Mouse (Mus musculus): ENCODE measurements around the gene Lyve1. TPM values are rescaled to one million over a fixed set of nuclear protein-coding genes. Genes with fewer than 3 reads are reported as not detected.

Gene Lyve1
- polyA plus RNA-seq, 1 experiment from 2014 or later = 0.41 TPM

DNA sequence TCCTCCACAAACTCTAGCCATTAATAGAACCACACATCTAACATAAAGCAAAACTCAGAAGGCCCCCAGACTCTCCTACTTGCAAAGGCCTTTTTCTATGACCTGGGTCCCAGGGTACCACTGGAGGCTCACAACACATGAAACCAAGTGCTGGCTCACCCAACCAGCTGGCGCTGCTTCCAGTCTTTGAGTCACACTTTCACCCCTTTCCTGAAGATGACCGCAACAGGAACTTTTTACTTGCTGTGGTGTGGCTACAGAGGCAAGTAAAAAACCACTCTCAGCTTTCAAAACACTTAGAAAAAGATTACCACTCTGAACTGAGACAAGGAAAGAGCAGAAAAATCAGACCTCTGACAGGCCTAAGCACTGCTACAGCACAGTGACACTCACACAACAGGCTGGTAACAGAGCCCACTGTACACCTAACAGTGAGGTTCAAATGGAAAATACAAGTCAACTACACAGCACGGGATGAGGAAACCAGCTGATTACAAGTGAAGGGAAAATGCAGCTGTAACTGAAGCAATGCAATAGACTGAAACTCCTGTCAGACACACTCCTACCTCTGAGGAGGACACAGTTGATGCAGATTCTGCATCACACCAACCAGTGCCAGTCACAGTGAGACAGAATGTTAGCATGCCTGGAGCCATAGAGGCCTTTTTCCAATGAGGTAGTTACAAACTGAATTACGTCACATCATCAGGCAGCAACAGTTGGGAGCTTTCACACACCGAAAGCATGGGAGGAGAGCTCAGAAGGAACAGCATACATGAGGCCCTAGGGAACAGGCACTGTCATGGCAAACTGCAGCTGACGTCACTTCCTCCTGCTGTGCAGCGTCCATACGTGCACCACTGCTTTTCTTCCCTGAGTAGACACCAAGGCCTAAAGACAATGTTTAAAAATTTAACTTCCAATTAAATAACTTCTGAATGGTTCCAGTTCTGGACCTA is 38.8 kb downstream of the Lyve1 start:
- no peaks in the 10 kb centered on the region for H3K27me3 ChIP-seq (ENCODE audit: control insufficient read depth, insufficient read depth, low read length)
- H3K9me3 ChIP-seq (replicated peaks; ENCODE audit: control insufficient read depth, low read length) = no peaks in the 10 kb centered on the region
- H3K4me3 ChIP-seq (ENCODE audit: low read depth, low read length) = no peak overlapping the region
- H3K36me3 ChIP-seq (replicated peaks; ENCODE audit: control insufficient read depth, insufficient read depth, low read depth, low read length) = no peaks in the 10 kb centered on the region; the same call in 1 of the 2 replicates
- ATAC-seq (replicated peaks; ENCODE audit: insufficient number of reproducible peaks, low FRiP score, low TSS enrichment, low read depth) (no peak), DNase-seq (ENCODE audit: low spot score) (no peak)
- H3K4me1 ChIP-seq (ENCODE audit: control insufficient read depth, insufficient read depth, low read length) = no peaks in the 10 kb centered on the region
- no peak overlapping the region for H3K4me2 ChIP-seq (ENCODE audit: low read depth, low read length)
- H3K27ac ChIP-seq (replicated peaks; ENCODE audit: low read depth, low read length) = no peak overlapping the region
- 84% methylated on average over 8 of the region's 8 CpGs for WGBS
- no peak overlapping the region; the same call in 1 of the 2 replicates for H3K9ac ChIP-seq (replicated peaks; ENCODE audit: low read length)

GRCm38 (mm10) chr7:110823593-110823992 is 39.4 kb downstream of the Lyve1 start:
- no peak overlapping the region for H3K27ac ChIP-seq (replicated peaks; ENCODE audit: low read depth, low read length)
- no peak overlapping the region for H3K4me3 ChIP-seq (ENCODE audit: low read depth, low read length)
- no peak overlapping the region for H3K9ac ChIP-seq (replicated peaks; ENCODE audit: low read length)
- no peak for DNase-seq (ENCODE audit: low spot score)
- no peaks in the 10 kb centered on the region for H3K27me3 ChIP-seq (ENCODE audit: control insufficient read depth, insufficient read depth, low read length)
- H3K4me2 ChIP-seq (ENCODE audit: low read depth, low read length) = no peak overlapping the region
- no peaks in the 10 kb centered on the region for H3K4me1 ChIP-seq (ENCODE audit: control insufficient read depth, insufficient read depth, low read length)
- ATAC-seq (replicated peaks; ENCODE audit: insufficient number of reproducible peaks, low FRiP score, low TSS enrichment, low read depth) = no peak
- H3K9me3 ChIP-seq (replicated peaks; ENCODE audit: control insufficient read depth, low read length) = no peaks in the 10 kb centered on the region
- H3K36me3 ChIP-seq (replicated peaks; ENCODE audit: control insufficient read depth, insufficient read depth, low read depth, low read length) = no peaks in the 10 kb centered on the region; the same call in 1 of the 2 replicates
- WGBS = 84% methylated on average over 4 of the region's 4 CpGs

DNA sequence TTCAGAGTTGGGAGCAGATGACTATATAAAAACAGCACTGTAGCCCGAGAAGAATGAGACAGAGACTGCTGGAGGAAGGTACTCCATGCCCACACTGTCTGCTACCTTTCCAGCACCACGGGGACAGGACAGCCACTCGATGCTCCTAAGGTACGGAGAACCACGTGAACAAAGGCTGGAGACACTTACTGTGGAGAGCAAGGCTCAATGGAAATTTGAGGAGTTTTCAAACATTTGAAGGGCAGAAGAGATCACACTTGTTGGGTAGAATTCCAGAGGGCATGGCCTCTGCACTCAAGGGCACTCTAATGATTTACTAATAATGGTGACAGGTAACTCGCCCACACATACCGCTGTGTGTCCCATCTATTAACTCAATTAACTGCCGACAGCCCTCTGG is 40.0 kb downstream of the Lyve1 start:
- no peak for ATAC-seq (replicated peaks; ENCODE audit: insufficient number of reproducible peaks, low FRiP score, low TSS enrichment, low read depth)

DNA sequence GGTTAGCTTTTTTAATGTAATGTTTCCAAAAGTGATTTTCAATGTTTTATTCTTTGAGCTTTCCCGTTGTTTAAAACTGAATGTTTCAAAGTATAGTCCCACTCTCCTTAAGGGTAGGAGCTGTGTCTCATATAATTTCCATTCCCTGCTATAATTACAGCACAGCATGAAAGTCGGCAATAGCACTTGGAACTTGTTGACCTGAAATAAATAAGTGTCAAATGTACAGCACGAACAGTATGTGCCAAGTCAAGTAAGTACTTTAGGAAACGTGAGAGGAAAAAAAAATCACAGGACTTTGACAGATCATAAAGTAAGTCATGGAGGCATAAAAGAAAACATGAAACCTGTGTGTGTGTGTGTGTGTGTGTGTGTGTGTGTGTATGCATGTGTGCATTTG is 41.0 kb downstream of the Lyve1 start:
- ATAC-seq (replicated peaks; ENCODE audit: insufficient number of reproducible peaks, low FRiP score, low TSS enrichment, low read depth) (no peak), DNase-seq (ENCODE audit: low spot score) (no peak)
- Histone ChIP-seq H3K27ac (replicated peaks; ENCODE audit: low read depth, low read length) (no peak overlapping the region), H3K4me2 (ENCODE audit: low read depth, low read length) (no peak overlapping the region), H3K9ac (replicated peaks; ENCODE audit: low read length) (no peak overlapping the region), H3K9me3 (replicated peaks; ENCODE audit: control insufficient read depth, low read length) (no peaks in the 10 kb centered on the region), H3K36me3 (replicated peaks; ENCODE audit: control insufficient read depth, insufficient read depth, low read depth, low read length) (no peaks in the 10 kb centered on the region; the same call in 1 of the 2 replicates), H3K27me3 (ENCODE audit: control insufficient read depth, insufficient read depth, low read length) (no peaks in the 10 kb centered on the region), H3K4me3 (ENCODE audit: low read depth, low read length) (no peak overlapping the region), H3K4me1 (ENCODE audit: control insufficient read depth, insufficient read depth, low read length) (no peaks in the 10 kb centered on the region)
- WGBS = 66% methylated on average over 4 of the region's 4 CpGs

More for the DNA sequence above, 40.0 kb downstream of the Lyve1 start:
- no peak for DNase-seq (ENCODE audit: low spot score)
- 71% methylated on average over 8 of the region's 8 CpGs for WGBS
- Histone ChIP-seq H3K4me1 (ENCODE audit: control insufficient read depth, insufficient read depth, low read length) (no peaks in the 10 kb centered on the region), H3K27me3 (ENCODE audit: control insufficient read depth, insufficient read depth, low read length) (no peaks in the 10 kb centered on the region), H3K4me2 (ENCODE audit: low read depth, low read length) (no peak overlapping the region), H3K9ac (replicated peaks; ENCODE audit: low read length) (no peak overlapping the region), H3K4me3 (ENCODE audit: low read depth, low read length) (no peak overlapping the region), H3K36me3 (replicated peaks; ENCODE audit: control insufficient read depth, insufficient read depth, low read depth, low read length) (no peaks in the 10 kb centered on the region; the same call in 1 of the 2 replicates), H3K9me3 (replicated peaks; ENCODE audit: control insufficient read depth, low read length) (no peaks in the 10 kb centered on the region), H3K27ac (replicated peaks; ENCODE audit: low read depth, low read length) (no peak overlapping the region)

DNA sequence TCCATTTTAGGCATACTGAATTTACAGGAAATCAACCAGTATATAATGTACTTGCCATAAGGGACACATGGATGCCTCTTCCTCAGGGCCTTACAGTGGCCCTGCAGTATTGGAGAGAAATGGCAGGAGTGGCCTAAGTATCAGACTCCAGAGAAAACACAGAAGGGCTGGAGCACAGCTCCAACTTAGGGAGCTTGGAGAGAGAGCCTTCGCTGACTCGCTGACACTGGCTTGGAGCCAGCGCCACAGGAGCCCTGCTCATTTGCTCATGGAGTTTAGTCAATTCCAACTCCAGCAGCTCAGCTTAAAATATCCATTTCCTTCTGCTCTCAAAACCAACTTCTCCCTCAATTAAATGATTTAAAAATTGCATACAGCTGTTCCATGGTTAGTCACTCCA is 41.4 kb downstream of the Lyve1 start:
- WGBS = 59% methylated on average over 3 of the region's 3 CpGs
- H3K27me3 ChIP-seq (ENCODE audit: control insufficient read depth, insufficient read depth, low read length) = no peaks in the 10 kb centered on the region
- DNase-seq (ENCODE audit: low spot score) (no peak), ATAC-seq (replicated peaks; ENCODE audit: insufficient number of reproducible peaks, low FRiP score, low TSS enrichment, low read depth) (no peak)
- H3K9me3 ChIP-seq (replicated peaks; ENCODE audit: control insufficient read depth, low read length) = no peaks in the 10 kb centered on the region
- H3K27ac ChIP-seq (replicated peaks; ENCODE audit: low read depth, low read length) = no peak overlapping the region
- H3K36me3 ChIP-seq (replicated peaks; ENCODE audit: control insufficient read depth, insufficient read depth, low read depth, low read length) = no peaks in the 10 kb centered on the region; the same call in 1 of the 2 replicates
- no peak overlapping the region for H3K9ac ChIP-seq (replicated peaks; ENCODE audit: low read length)
- no peaks in the 10 kb centered on the region for H3K4me1 ChIP-seq (ENCODE audit: control insufficient read depth, insufficient read depth, low read length)
- H3K4me2 ChIP-seq (ENCODE audit: low read depth, low read length) = no peak overlapping the region
- H3K4me3 ChIP-seq (ENCODE audit: low read depth, low read length) = no peak overlapping the region

DNA sequence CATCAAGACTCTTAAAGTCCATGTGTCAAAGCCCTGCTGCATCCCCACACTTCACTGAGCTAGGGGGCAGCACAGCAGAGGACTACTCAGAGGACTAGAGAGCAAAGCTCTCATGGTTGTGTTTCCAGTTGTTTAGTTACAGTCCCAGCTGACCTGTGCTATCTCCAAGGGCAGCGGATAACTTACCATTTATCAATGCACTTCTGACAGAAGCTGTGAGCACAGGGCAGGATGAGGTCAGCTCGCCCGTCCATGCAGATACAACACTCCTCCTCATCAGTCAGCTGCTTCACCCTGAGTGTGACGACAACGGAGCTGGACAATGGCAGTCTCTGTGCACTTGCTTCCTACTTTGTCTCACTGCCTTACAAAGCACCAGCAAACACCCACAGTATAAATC is 42.0 kb downstream of the Lyve1 start:
- H3K4me1 ChIP-seq (ENCODE audit: control insufficient read depth, insufficient read depth, low read length) = no peaks in the 10 kb centered on the region
- no peak overlapping the region for H3K27ac ChIP-seq (replicated peaks; ENCODE audit: low read depth, low read length)
- WGBS = 38% methylated on average over 5 of the region's 5 CpGs
- H3K4me2 ChIP-seq (ENCODE audit: low read depth, low read length) = no peak overlapping the region
- H3K4me3 ChIP-seq (ENCODE audit: low read depth, low read length) = no peak overlapping the region
- DNase-seq (ENCODE audit: low spot score) = no peak
- H3K27me3 ChIP-seq (ENCODE audit: control insufficient read depth, insufficient read depth, low read length) = no peaks in the 10 kb centered on the region
- no peaks in the 10 kb centered on the region for H3K9me3 ChIP-seq (replicated peaks; ENCODE audit: control insufficient read depth, low read length)
- no peaks in the 10 kb centered on the region; the same call in 1 of the 2 replicates for H3K36me3 ChIP-seq (replicated peaks; ENCODE audit: control insufficient read depth, insufficient read depth, low read depth, low read length)
- no peak overlapping the region for H3K9ac ChIP-seq (replicated peaks; ENCODE audit: low read length)
- no peak for ATAC-seq (replicated peaks; ENCODE audit: insufficient number of reproducible peaks, low FRiP score, low TSS enrichment, low read depth)

DNA sequence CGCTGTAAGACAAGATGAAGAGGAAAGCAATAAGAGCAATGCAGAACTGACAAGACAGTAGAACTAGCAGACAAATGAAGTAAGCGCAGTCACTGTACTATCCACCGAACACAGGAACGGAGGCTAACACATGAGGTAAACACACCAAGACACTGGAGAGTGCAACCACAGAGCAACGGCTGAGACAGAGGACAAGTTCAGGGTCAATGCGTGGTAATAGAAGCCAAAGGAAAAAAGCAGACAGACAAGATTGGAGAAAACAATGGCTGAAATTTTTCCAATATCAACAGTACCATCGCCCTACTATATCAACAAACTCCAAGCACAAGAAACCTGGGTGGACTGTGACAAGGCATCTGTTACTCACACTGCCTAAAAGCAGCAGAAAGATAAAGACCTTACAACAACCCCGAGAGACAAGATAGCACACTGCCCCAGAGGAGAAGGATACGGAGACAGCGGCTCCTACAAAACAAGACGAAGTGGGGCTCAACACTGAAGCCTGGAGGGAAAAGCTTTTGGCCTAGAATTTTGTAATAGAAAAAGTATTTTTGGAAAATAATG is 44.2 kb downstream of the Lyve1 start:
- H3K36me3 ChIP-seq (replicated peaks; ENCODE audit: control insufficient read depth, insufficient read depth, low read depth, low read length) = no peaks in the 10 kb centered on the region
- no peak overlapping the region for H3K4me3 ChIP-seq (ENCODE audit: low read depth, low read length)
- 84% methylated on average over 11 of the region's 11 CpGs for WGBS
- H3K4me2 ChIP-seq (ENCODE audit: low read depth, low read length) = no peak overlapping the region
- H3K27me3 ChIP-seq (ENCODE audit: control insufficient read depth, insufficient read depth, low read length) = no peaks in the 10 kb centered on the region
- H3K9me3 ChIP-seq (replicated peaks; ENCODE audit: control insufficient read depth, low read length) = no peaks in the 10 kb centered on the region
- ATAC-seq (replicated peaks; ENCODE audit: insufficient number of reproducible peaks, low FRiP score, low TSS enrichment, low read depth) (no peak), DNase-seq (ENCODE audit: low spot score) (no peak)
- H3K4me1 ChIP-seq (ENCODE audit: control insufficient read depth, insufficient read depth, low read length) = no peaks in the 10 kb centered on the region
- no peak overlapping the region for H3K9ac ChIP-seq (replicated peaks; ENCODE audit: low read length)
- no peak overlapping the region for H3K27ac ChIP-seq (replicated peaks; ENCODE audit: low read depth, low read length)

- Histone ChIP-seq H3K27me3 (ENCODE audit: control insufficient read depth, insufficient read depth, low read length) (no peaks in the 10 kb centered on the region), H3K4me1 (ENCODE audit: control insufficient read depth, insufficient read depth, low read length) (no peaks in the 10 kb centered on the region), H3K27ac (replicated peaks; ENCODE audit: low read depth, low read length) (no peak overlapping the region), H3K4me2 (ENCODE audit: low read depth, low read length) (no peak overlapping the region), H3K36me3 (replicated peaks; ENCODE audit: control insufficient read depth, insufficient read depth, low read depth, low read length) (no peaks in the 10 kb centered on the region), H3K9ac (replicated peaks; ENCODE audit: low read length) (no peak overlapping the region), H3K9me3 (replicated peaks; ENCODE audit: control insufficient read depth, low read length) (no peaks in the 10 kb centered on the region), H3K4me3 (ENCODE audit: low read depth, low read length) (no peak overlapping the region)
- DNase-seq (ENCODE audit: low spot score) (no peak), ATAC-seq (replicated peaks; ENCODE audit: insufficient number of reproducible peaks, low FRiP score, low TSS enrichment, low read depth) (no peak)
- 81% methylated on average over 6 of the region's 6 CpGs for WGBS
These were observed 44.8 kb downstream of the Lyve1 start for GRCm38 (mm10) chr7:110818206-110818605.
